In the genomic region with DNA sequence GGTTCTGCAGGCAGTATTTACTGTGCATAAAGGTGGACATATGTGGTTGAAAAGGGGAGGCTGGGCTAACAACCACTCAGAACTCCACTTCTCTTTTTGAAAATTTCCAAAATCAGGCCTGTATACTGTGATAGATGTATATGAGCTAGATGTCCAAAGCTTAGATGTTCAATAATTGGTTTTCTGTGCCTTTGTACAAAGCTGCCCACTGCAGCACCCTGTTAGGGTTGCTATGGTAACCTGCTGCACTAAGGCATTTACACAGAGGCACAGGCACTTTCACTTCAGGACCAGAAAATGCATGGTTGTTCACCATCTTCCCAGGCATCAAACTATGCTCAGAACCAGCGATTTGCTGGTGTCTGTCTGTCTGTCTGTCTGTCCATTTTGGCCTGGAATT, we compare ENCODE assay signal across 12 mouse cellular contexts. TPM values are rescaled to one million over a fixed set of nuclear protein-coding genes. Genes with fewer than 3 reads are reported as not detected.
DNase-seq lines count a peak whose midpoint lies in the region; ATAC-seq and TF ChIP-seq lines count a peak whose summit lies in the region.
"Had no signal": no experiment of that assay in that cellular context is flagged by ENCODE, and none has a peak within 500 bp of the region (broad histone marks: within the 10 kb centered on the region; RNA-seq: fewer than 3 reads in every experiment).

No protein-coding gene starts in this region.

- ATAC-seq in embryonic facial prominence, embryonic 14.5 days (ENCODE audit: low read depth) = no peak
- peak; percentile 60 for ATAC-seq in hindbrain, embryonic 15.5 days (ENCODE audit: low FRiP score, low read depth)
- peak; percentile 55; the same call in 1 of the 2 replicates for ATAC-seq in neural tube, embryonic 14.5 days (ENCODE audit: low read depth)
- ATAC-seq in heart, embryonic 11.5 days (replicated peaks; ENCODE audit: insufficient number of reproducible peaks, low FRiP score, low TSS enrichment) = no peak
- ATAC-seq: intestine, embryonic 16.5 days had no signal

- peaks cover 3% of the 10 kb centered on the region; the same call in 1 of the 2 replicates for H3K27me3 ChIP-seq in embryonic facial prominence, embryonic 14.5 days (replicated peaks; ENCODE audit: control insufficient read depth, insufficient read depth, low read length)
- no peaks in the 10 kb centered on the region for H3K27me3 ChIP-seq in hindbrain, embryonic 15.5 days
- H3K27me3 ChIP-seq in neural tube, embryonic 14.5 days (ENCODE audit: control insufficient read depth, insufficient read depth, low read length) = no peaks in the 10 kb centered on the region
- H3K27me3 ChIP-seq in heart, embryonic 11.5 days (ENCODE audit: control insufficient read depth, insufficient read depth, low read length) = peaks cover 7% of the 10 kb centered on the region

- H3K4me2 ChIP-seq in embryonic facial prominence, embryonic 14.5 days (ENCODE audit: low read depth, low read length) = peak overlapping the region; percentile 20; the same call in 1 of the 2 replicates
- H3K4me2 ChIP-seq in hindbrain, embryonic 15.5 days = peak overlapping the region; percentile 79
- peak overlapping the region; percentile 80 for H3K4me2 ChIP-seq in neural tube, embryonic 14.5 days (ENCODE audit: low read depth, low read length)
- H3K4me2 ChIP-seq in heart, embryonic 11.5 days = no peak overlapping the region
- H3K4me2 ChIP-seq: heart, embryonic 12.5 days had no signal

- no peak for TF ChIP-seq CTCF in layer of hippocampus, adult 2 months (conservative IDR thresholded peaks at IDR 0.05)

- WGBS in embryonic facial prominence, embryonic 14.5 days = 60% methylated on average over 1 of the region's 1 CpGs
- 11% methylated on average over 1 of the region's 1 CpGs for WGBS in hindbrain, embryonic 15.5 days
- WGBS in neural tube, embryonic 14.5 days = 30% methylated on average over 1 of the region's 1 CpGs
- 61% methylated on average over 1 of the region's 1 CpGs for WGBS in heart, embryonic 11.5 days (ENCODE audit: insufficient replicate concordance)

- no peaks in the 10 kb centered on the region for H3K36me3 ChIP-seq in embryonic facial prominence, embryonic 14.5 days (ENCODE audit: control insufficient read depth, insufficient read depth, low read length)
- H3K36me3 ChIP-seq in hindbrain, embryonic 15.5 days = peaks cover 5% of the 10 kb centered on the region; the same call in 1 of the 2 replicates
- H3K36me3 ChIP-seq in neural tube, embryonic 14.5 days (ENCODE audit: control insufficient read depth, insufficient read depth, low read length) = no peaks in the 10 kb centered on the region
- no peaks in the 10 kb centered on the region for H3K36me3 ChIP-seq in heart, embryonic 11.5 days (ENCODE audit: control insufficient read depth, insufficient read depth, low read length)
- H3K36me3 ChIP-seq: heart, embryonic 12.5 days had no signal

- H3K4me3 ChIP-seq in layer of hippocampus, adult 2 months = peak overlapping the region; percentile 85
- no peak overlapping the region for H3K4me3 ChIP-seq in embryonic facial prominence, embryonic 14.5 days (ENCODE audit: low read depth, low read length)
- peak overlapping the region; percentile 47 for H3K4me3 ChIP-seq in hindbrain, embryonic 15.5 days
- peak overlapping the region; percentile 79 for H3K4me3 ChIP-seq in neural tube, embryonic 14.5 days (ENCODE audit: low read depth, low read length)
- H3K4me3 ChIP-seq in heart, embryonic 11.5 days (ENCODE audit: low read depth, low read length) = no peak overlapping the region
- H3K4me3 ChIP-seq: heart, embryonic 12.5 days had no signal

- peak overlapping the region; percentile 63 for H3K27ac ChIP-seq in layer of hippocampus, adult 2 months
- no peak overlapping the region for H3K27ac ChIP-seq in embryonic facial prominence, embryonic 14.5 days (replicated peaks; ENCODE audit: low read depth, low read length)
- H3K27ac ChIP-seq in hindbrain, embryonic 15.5 days (replicated peaks) = peak overlapping the region; percentile 65
- H3K27ac ChIP-seq in neural tube, embryonic 14.5 days (ENCODE audit: low read depth, low read length) = no peak overlapping the region
- no peak overlapping the region for H3K27ac ChIP-seq in heart, embryonic 11.5 days (ENCODE audit: low read depth, low read length)

- peak in 1 of 2 experiments; percentile 55 for DNase-seq in layer of hippocampus, adult 2 months (ENCODE audit: low spot score in 2 of 2)
- DNase-seq in layer of hippocampus, postnatal 36 days = no peak
- DNase-seq in embryonic facial prominence, embryonic 14.5 days (ENCODE audit: low spot score) = no peak
- DNase-seq in thymus, postnatal 36 days = no peak
- no peak for DNase-seq in T-cell, adult 2 months (ENCODE audit: low spot score)
- DNase-seq: thymus, postnatal 25 days had no signal

- no peak overlapping the region for H3K9ac ChIP-seq in embryonic facial prominence, embryonic 14.5 days (ENCODE audit: low read depth, low read length)
- peak overlapping the region; percentile 70 for H3K9ac ChIP-seq in hindbrain, embryonic 15.5 days
- H3K9ac ChIP-seq in neural tube, embryonic 14.5 days (replicated peaks; ENCODE audit: low read depth, low read length) = no peak overlapping the region; the same call in 1 of the 2 replicates
- H3K9ac ChIP-seq in heart, embryonic 11.5 days (ENCODE audit: low read depth, low read length) = no peak overlapping the region
- H3K9ac ChIP-seq: heart, embryonic 12.5 days had no signal

- no peaks in the 10 kb centered on the region for H3K9me3 ChIP-seq in embryonic facial prominence, embryonic 14.5 days (ENCODE audit: control insufficient read depth, low read length)
- H3K9me3 ChIP-seq in hindbrain, embryonic 15.5 days = no peaks in the 10 kb centered on the region
- no peaks in the 10 kb centered on the region for H3K9me3 ChIP-seq in neural tube, embryonic 14.5 days (ENCODE audit: control insufficient read depth, low read length)
- H3K9me3 ChIP-seq in heart, embryonic 11.5 days (replicated peaks; ENCODE audit: control insufficient read depth, low read length) = no peaks in the 10 kb centered on the region
- H3K9me3 ChIP-seq: heart, embryonic 12.5 days had no signal

- no peaks in the 10 kb centered on the region for H3K4me1 ChIP-seq in embryonic facial prominence, embryonic 14.5 days (ENCODE audit: control insufficient read depth, insufficient read depth, low read length)
- peaks cover 33% of the 10 kb centered on the region for H3K4me1 ChIP-seq in hindbrain, embryonic 15.5 days (replicated peaks)
- H3K4me1 ChIP-seq in neural tube, embryonic 14.5 days (ENCODE audit: control insufficient read depth, insufficient read depth, low read length) = peaks cover 30% of the 10 kb centered on the region
- H3K4me1 ChIP-seq in heart, embryonic 11.5 days (ENCODE audit: control insufficient read depth, insufficient read depth, low read length) = no peaks in the 10 kb centered on the region

RNA-seq across cellular contexts. Expression of gene Astn1, which starts 2.4 kb away (rescaled TPM):
- 100 to 1,000 TPM; 183 to 185 TPM for total RNA-seq in layer of hippocampus, adult 2 months (2021)
- 100 to 1,000 TPM; 178 to 184 TPM for total RNA-seq in layer of hippocampus, postnatal 36 days (2021)
- 3.4 and 3.5 TPM in 2 replicates for polyA plus RNA-seq in embryonic facial prominence, embryonic 14.5 days (2014; fragmentation: Nextera tagmentation; extraction: Ambion mirVana)
- polyA plus RNA-seq in hindbrain, embryonic 15.5 days (2015; fragmentation: Nextera tagmentation; extraction: Ambion mirVana) = 38.1 and 40.8 TPM in 2 replicates
- polyA plus RNA-seq in neural tube, embryonic 14.5 days (2014; fragmentation: Nextera tagmentation; extraction: Ambion mirVana) = 60.7 and 70.6 TPM in 2 replicates
- polyA plus RNA-seq in heart, embryonic 11.5 days (2014; fragmentation: Nextera tagmentation; extraction: Ambion mirVana) = 2.1 and 2.6 TPM in 2 replicates

RNA-seq across cellular contexts. Expression of gene Brinp2, which starts 8.3 kb away (rescaled TPM):
- total RNA-seq in layer of hippocampus, adult 2 months (2021) = 10 to 100 TPM; 78.0 to 82.9 TPM
- 10 to 100 TPM; 76.5 to 80.4 TPM for total RNA-seq in layer of hippocampus, postnatal 36 days (2021)
- 1.0 and 1.7 TPM in 2 replicates for polyA plus RNA-seq in embryonic facial prominence, embryonic 14.5 days (2014; fragmentation: Nextera tagmentation; extraction: Ambion mirVana)
- polyA plus RNA-seq in hindbrain, embryonic 15.5 days (2015; fragmentation: Nextera tagmentation; extraction: Ambion mirVana) = 26.6 and 29.5 TPM in 2 replicates
- polyA plus RNA-seq in neural tube, embryonic 14.5 days (2014; fragmentation: Nextera tagmentation; extraction: Ambion mirVana) = 24.0 and 25.9 TPM in 2 replicates
- polyA plus RNA-seq in heart, embryonic 11.5 days (2014; fragmentation: Nextera tagmentation; extraction: Ambion mirVana) = 0.33 and 0.39 TPM in 2 replicates
- total RNA-seq: liver, adult 2 months had no signal
- polyA plus RNA-seq: liver, adult 2 months had no signal

Comparison
In these comparisons a context has a peak if more than half of its experiments do, and no peak if none do; other contexts are left out.
1. H3K27ac ChIP-seq: peak in layer of hippocampus, adult 2 months (single experiment) and hindbrain, embryonic 15.5 days (single experiment); none in embryonic facial prominence, embryonic 14.5 days (single experiment), neural tube, embryonic 14.5 days (single experiment) and heart, embryonic 11.5 days (single experiment).
2. H3K4me3 ChIP-seq: peak in layer of hippocampus, adult 2 months (single experiment), hindbrain, embryonic 15.5 days (single experiment) and neural tube, embryonic 14.5 days (single experiment); none in embryonic facial prominence, embryonic 14.5 days (single experiment) and heart, embryonic 11.5 days (single experiment).
3. ATAC-seq: peak in hindbrain, embryonic 15.5 days (single experiment) and neural tube, embryonic 14.5 days (single experiment); none in embryonic facial prominence, embryonic 14.5 days (single experiment) and heart, embryonic 11.5 days (single experiment).